Mouse (Mus musculus) heart, embryonic 16.5 days (tissue): ENCODE measurements around the gene Ufsp2. TPM values are rescaled to one million over a fixed set of nuclear protein-coding genes. Genes with fewer than 3 reads are reported as not detected.

Experiments
- ATAC-seq: fragments of 200-750 bp; cut with Nextera tagmentation; replicated peaks from 2 replicates; pipeline ENCODE4 v1.8.0; 2017; ENCODE audit warnings: moderate number of reproducible peaks; ENCODE audit not compliant: insufficient read depth, low FRiP score; ENCODE audit errors: extremely low read depth
- H3K27ac ChIP-seq: fragments of 300-500 bp; sonication (generic); 2 replicates; pipeline ENCODE4 v1.5.1; 2014; ENCODE audit warnings: mild to moderate bottlenecking, low read length, control low read depth, moderate library complexity
- H3K27me3 ChIP-seq: fragments of 300-500 bp; sonication (generic); 2 replicates; pipeline ENCODE4 v1.6.1; 2014; ENCODE audit warnings: low read length, mixed read lengths; ENCODE audit not compliant: control insufficient read depth, insufficient read depth
- H3K36me3 ChIP-seq: fragments of 300-500 bp; sonication (generic); 2 replicates; pipeline ENCODE4 v1.6.1; 2014; ENCODE audit not compliant: control insufficient read depth, insufficient read depth
- H3K4me1 ChIP-seq: fragments of 300-500 bp; sonication (generic); 2 replicates; pipeline ENCODE4 v1.6.1; 2014; ENCODE audit warnings: low read length, mixed read lengths; ENCODE audit not compliant: control insufficient read depth, insufficient read depth
- H3K4me2 ChIP-seq: fragments of 300-500 bp; sonication (generic); 2 replicates; pipeline ENCODE4 v1.6.1; 2014; ENCODE audit warnings: low read depth, mild to moderate bottlenecking, control low read depth, low read length
- H3K4me3 ChIP-seq: fragments of 300-500 bp; sonication (generic); 2 replicates; pipeline ENCODE4 v1.5.1; 2014; ENCODE audit warnings: mild to moderate bottlenecking, control low read depth, low read length
- H3K9ac ChIP-seq: fragments of 300-500 bp; sonication (generic); 2 replicates; pipeline ENCODE4 v1.6.1; 2014; ENCODE audit warnings: low read length, control low read depth
- H3K9me3 ChIP-seq: fragments of 300-500 bp; sonication (generic); replicated peaks from 2 replicates; pipeline ENCODE4 v1.6.1; 2016; ENCODE audit warnings: low read length; ENCODE audit not compliant: control insufficient read depth
- WGBS: fragments of 180-500 bp; shearing (Covaris S2); extraction: QIAGEN DNeasy Blood & Tissue Kit; methylation state at CpG from one replicate; pipeline ENCODE4 v1.1.7; 2014; 5-methylcytosine and 5-hydroxymethylcytosine counted together
- polyA plus RNA-seq: library from polyadenylated mRNA; unstranded; fragments of >200 nt; fragmentation: Nextera tagmentation; extraction: Ambion mirVana; gene quantifications from 2 replicates; pipeline ENCODE4 v1.2.1, GENCODE M21; 2015

Gene Ufsp2
- polyA plus RNA-seq, 1 experiment from 2014 or later = 46.6 TPM

DNA sequence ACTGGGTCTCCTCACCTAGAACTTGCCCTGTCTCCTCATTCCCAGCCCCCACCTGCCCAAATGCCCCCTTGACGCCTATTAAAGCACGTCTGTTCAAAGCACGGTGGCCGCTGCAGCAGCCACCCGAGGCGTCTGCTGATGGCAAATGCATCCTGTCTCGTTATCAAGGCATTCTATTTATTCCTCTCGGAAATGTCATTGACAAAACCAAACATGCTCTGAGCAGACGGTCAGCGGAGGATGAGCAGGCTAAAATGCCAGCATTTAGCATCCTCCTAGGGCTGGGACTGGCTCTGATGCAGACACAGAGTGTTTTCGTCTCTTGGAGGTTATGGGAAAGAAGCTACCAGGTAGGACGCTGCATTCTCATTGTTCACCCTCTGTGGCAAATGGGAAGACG, 64.9 kb downstream of the Ufsp2 start:
- Histone ChIP-seq H3K9me3 (no peaks in the 10 kb centered on the region), H3K36me3 (peaks cover 12% of the 10 kb centered on the region; the same call in 1 of the 2 replicates), H3K4me1 (peaks cover 5% of the 10 kb centered on the region; the same call in 1 of the 2 replicates), H3K27me3 (no peaks in the 10 kb centered on the region), H3K9ac (no peak overlapping the region), H3K4me3 (no peak overlapping the region), H3K4me2 (no peak overlapping the region), H3K27ac (no peak overlapping the region)
- no peak for ATAC-seq
- WGBS = 43% methylated on average over 13 of the region's 13 CpGs

Other genes with a start within 250 kb of the Ufsp2 start
- 148 and 158 TPM in 2 replicates for gene Pdlim3, start 90.1 kb upstream of the Ufsp2 start, polyA plus RNA-seq
- 0.16 TPM in 1 of 2 replicates, not detected in the other for gene Ccdc110, start 40.9 kb upstream of the Ufsp2 start, polyA plus RNA-seq
- 3.1 and 3.8 TPM in 2 replicates for gene 1700029J07Rik, start 276 bp upstream of the Ufsp2 start, polyA plus RNA-seq
- 0.76 and 1.3 TPM in 2 replicates for gene Lrp2bp, start 23.8 kb downstream of the Ufsp2 start, polyA plus RNA-seq
- gene Ankrd37, start 30.2 kb downstream of the Ufsp2 start, polyA plus RNA-seq = 24.7 and 26.1 TPM in 2 replicates
- gene Cfap97, start 176.2 kb downstream of the Ufsp2 start, polyA plus RNA-seq = 16.8 and 16.9 TPM in 2 replicates
- gene Snx25, start 176.6 kb downstream of the Ufsp2 start, polyA plus RNA-seq = 3.4 and 4.8 TPM in 2 replicates
- 2,893 and 2,917 TPM in 2 replicates for gene Slc25a4, start 235.8 kb downstream of the Ufsp2 start, polyA plus RNA-seq